Mouse (Mus musculus): ENCODE results near the gene Myo3b. TPM values are rescaled to one million over a fixed set of nuclear protein-coding genes. Genes with fewer than 3 reads are reported as not detected.

The Myo3b gene
- polyA plus RNA-seq (2014; fragmentation: Illumina TruSeq; extraction: RNeasy Lipid Tissue Mini Kit (QIAGEN cat#74804); ENCODE audit: insufficient read depth, low read depth, low replicate concordance), result 0.21 TPM

GRCm38 (mm10) chr2:70038752-70039151, at the start of gene Myo3b:
Gene Myo3b (plus strand): TSS chr2:70039126.

Other genes with a start within 250 kb of the Myo3b start
- 2.6 TPM for gene Ccdc173, start 249.6 kb upstream of the Myo3b start, polyA plus RNA-seq (2014; fragmentation: Illumina TruSeq; extraction: RNeasy Lipid Tissue Mini Kit (QIAGEN cat#74804); ENCODE audit: insufficient read depth, low read depth, low replicate concordance)
- gene Phospho2, start 249.5 kb upstream of the Myo3b start, polyA plus RNA-seq (2014; fragmentation: Illumina TruSeq; extraction: RNeasy Lipid Tissue Mini Kit (QIAGEN cat#74804); ENCODE audit: insufficient read depth, low read depth, low replicate concordance), result 15.9 TPM
- gene Klhl23, start 217.2 kb upstream of the Myo3b start, polyA plus RNA-seq (2014; fragmentation: Illumina TruSeq; extraction: RNeasy Lipid Tissue Mini Kit (QIAGEN cat#74804); ENCODE audit: insufficient read depth, low read depth, low replicate concordance), result 5.3 TPM
- 88.9 TPM for gene Ssb, start 177.6 kb upstream of the Myo3b start, polyA plus RNA-seq (2014; fragmentation: Illumina TruSeq; extraction: RNeasy Lipid Tissue Mini Kit (QIAGEN cat#74804); ENCODE audit: insufficient read depth, low read depth, low replicate concordance)
- 17.0 TPM for gene Mettl5, start 153.5 kb upstream of the Myo3b start, polyA plus RNA-seq (2014; fragmentation: Illumina TruSeq; extraction: RNeasy Lipid Tissue Mini Kit (QIAGEN cat#74804); ENCODE audit: insufficient read depth, low read depth, low replicate concordance)
- 12.9 TPM for gene Ubr3, start 141.9 kb upstream of the Myo3b start, polyA plus RNA-seq (2014; fragmentation: Illumina TruSeq; extraction: RNeasy Lipid Tissue Mini Kit (QIAGEN cat#74804); ENCODE audit: insufficient read depth, low read depth, low replicate concordance)